Mouse (Mus musculus) lung, postnatal 0 days (tissue): ENCODE results near the gene Ly6g6f. TPM values are rescaled to one million over a fixed set of nuclear protein-coding genes. Genes with fewer than 3 reads are reported as not detected.

Experiments
- ATAC-seq: fragments of 200-750 bp; cut with Nextera tagmentation; 2 replicates; pipeline ENCODE4 v1.8.0; 2017; ENCODE audit warnings: moderate library complexity
- DNase-seq: peaks from one replicate; pipeline ENCODE4 v3.0.0-alpha.2; 2016; ENCODE audit warnings: low spot score
- H3K27ac ChIP-seq: fragments of 300-500 bp; sonication (generic); 2 replicates; pipeline ENCODE4 v1.5.1; 2014; ENCODE audit warnings: antibody characterized with exemption, mild to moderate bottlenecking, low read length, mixed read lengths
- H3K27me3 ChIP-seq: fragments of 300-500 bp; sonication (generic); replicated peaks from 2 replicates; pipeline ENCODE4 v1.6.1; 2014; ENCODE audit warnings: low read length, mixed read lengths; ENCODE audit not compliant: insufficient read depth
- H3K36me3 ChIP-seq: fragments of 300-500 bp; sonication (generic); 2 replicates; pipeline ENCODE4 v1.6.1; 2014; ENCODE audit warnings: low read length, mixed read lengths; ENCODE audit not compliant: insufficient read depth
- H3K4me1 ChIP-seq: fragments of 300-500 bp; sonication (generic); 2 replicates; pipeline ENCODE4 v1.6.1; 2014; ENCODE audit warnings: antibody characterized with exemption, low read depth, low read length, mixed read lengths; ENCODE audit not compliant: insufficient read depth
- H3K4me2 ChIP-seq: fragments of 300-500 bp; sonication (generic); replicated peaks from 2 replicates; pipeline ENCODE4 v1.6.1; 2014; ENCODE audit warnings: low read depth, mild to moderate bottlenecking, low read length, moderate library complexity, mixed read lengths
- H3K4me3 ChIP-seq: fragments of 300-500 bp; sonication (generic); 2 replicates; pipeline ENCODE4 v1.5.1; 2014; ENCODE audit warnings: low read depth, low read length
- H3K9ac ChIP-seq: fragments of 300-500 bp; sonication (generic); replicated peaks from 2 replicates; pipeline ENCODE4 v1.6.1; 2014; ENCODE audit warnings: low read depth, mild to moderate bottlenecking
- H3K9me3 ChIP-seq: fragments of 300-500 bp; sonication (generic); 2 replicates; pipeline ENCODE4 v1.6.1; 2016; ENCODE audit warnings: low read length, mixed read lengths
- CTCF ChIP-seq: IDR thresholded peaks from 2 replicates; pipeline ENCODE4 v1.5.1; 2016; ENCODE audit warnings: antibody characterized with exemption, mild to moderate bottlenecking
- EP300 ChIP-seq: IDR thresholded peaks from 2 replicates; pipeline ENCODE4 v1.6.1; 2016; ENCODE audit warnings: antibody characterized with exemption, mild to moderate bottlenecking, control low read depth
- WGBS: fragments of 180-500 bp; shearing (Covaris S2); extraction: QIAGEN DNeasy Blood & Tissue Kit; methylation state at CpG from one replicate; pipeline ENCODE4 v1.1.7; 2014; 5-methylcytosine and 5-hydroxymethylcytosine counted together
- polyA plus RNA-seq: library from polyadenylated mRNA; unstranded; fragments of >200 nt; fragmentation: Nextera tagmentation; extraction: Ambion mirVana; gene quantifications from 2 replicates; pipeline ENCODE4 v1.2.1, GENCODE M21; 2015

Ly6g6f gene
- polyA plus RNA-seq, 1 experiment from 2014 or later: 0.74 TPM

- Histone ChIP-seq H3K4me2 (no peak overlapping the region), H3K4me1 (no peaks in the 10 kb centered on the region), H3K27ac (no peak overlapping the region), H3K36me3 (peaks cover 35% of the 10 kb centered on the region), H3K9me3 (no peaks in the 10 kb centered on the region), H3K9ac (no peak overlapping the region), H3K27me3 (no peaks in the 10 kb centered on the region), H3K4me3 (no peak overlapping the region)
- ATAC-seq: no peak
- TF ChIP-seq EP300 (no peak), CTCF (no peak)
- DNase-seq: no peak
- WGBS: 68% methylated on average over 8 of the region's 8 CpGs
These were observed 16.9 kb upstream of the Ly6g6f start for GRCm38 (mm10) chr17:35102299-35102698.

- Histone ChIP-seq H3K4me2 (no peak overlapping the region), H3K27me3 (no peaks in the 10 kb centered on the region), H3K4me3 (no peak overlapping the region), H3K4me1 (no peaks in the 10 kb centered on the region), H3K9ac (no peak overlapping the region), H3K27ac (no peak overlapping the region), H3K36me3 (peaks cover 46% of the 10 kb centered on the region), H3K9me3 (no peaks in the 10 kb centered on the region)
- no peak for TF ChIP-seq CTCF
- TF ChIP-seq EP300: no peak
- no peak for ATAC-seq
- DNase-seq: no peak
- WGBS: 81% methylated on average over 11 of the region's 11 CpGs
These were observed 15.8 kb upstream of the Ly6g6f start for GRCm38 (mm10) chr17:35101161-35101560.

- Histone ChIP-seq H3K4me2 (no peak overlapping the region), H3K36me3 (peaks cover 48% of the 10 kb centered on the region), H3K27ac (no peak overlapping the region), H3K4me3 (no peak overlapping the region), H3K9ac (no peak overlapping the region), H3K4me1 (no peaks in the 10 kb centered on the region), H3K27me3 (no peaks in the 10 kb centered on the region), H3K9me3 (no peaks in the 10 kb centered on the region)
- no peak for ATAC-seq
- TF ChIP-seq EP300: no peak
- TF ChIP-seq CTCF: no peak
- DNase-seq: no peak
- WGBS: 63% methylated on average over 10 of the region's 10 CpGs
These were observed 14.9 kb upstream of the Ly6g6f start for GRCm38 (mm10) chr17:35100196-35100765.

- Histone ChIP-seq H3K9ac (no peak overlapping the region), H3K9me3 (no peaks in the 10 kb centered on the region), H3K27me3 (no peaks in the 10 kb centered on the region), H3K4me3 (no peak overlapping the region), H3K4me1 (no peaks in the 10 kb centered on the region), H3K27ac (no peak overlapping the region), H3K36me3 (peaks cover 45% of the 10 kb centered on the region), H3K4me2 (no peak overlapping the region)
- 88% methylated on average over 12 of the region's 12 CpGs for WGBS
- TF ChIP-seq CTCF (no peak), EP300 (no peak)
- ATAC-seq: no peak
- DNase-seq: no peak
These were observed 11.8 kb upstream of the Ly6g6f start for GRCm38 (mm10) chr17:35097164-35097655.

- H3K9me3 ChIP-seq: no peaks in the 10 kb centered on the region
- H3K27me3 ChIP-seq: no peaks in the 10 kb centered on the region
- TF ChIP-seq CTCF: no peak
- no peak for TF ChIP-seq EP300
- no peak overlapping the region for H3K4me3 ChIP-seq
- H3K9ac ChIP-seq: no peak overlapping the region
- H3K4me2 ChIP-seq: no peak overlapping the region
- H3K4me1 ChIP-seq: no peaks in the 10 kb centered on the region
- DNase-seq: no peak
- no peak overlapping the region for H3K27ac ChIP-seq
- ATAC-seq: no peak
- 88% methylated on average over 11 of the region's 12 CpGs for WGBS
- H3K36me3 ChIP-seq: peaks cover 41% of the 10 kb centered on the region
These were observed 11.2 kb upstream of the Ly6g6f start for GRCm38 (mm10) chr17:35096597-35096996.

GRCm38 (mm10) chr17:35094475-35095365, 9.3 kb upstream of the Ly6g6f start:
- ATAC-seq (no peak), DNase-seq (no peak)
- WGBS: 83% methylated on average over 15 of the region's 15 CpGs
- no peak overlapping the region for H3K4me3 ChIP-seq
- no peaks in the 10 kb centered on the region for H3K9me3 ChIP-seq
- no peak overlapping the region for H3K9ac ChIP-seq
- no peak overlapping the region for H3K4me2 ChIP-seq
- no peak overlapping the region for H3K27ac ChIP-seq
- TF ChIP-seq EP300 (no peak), CTCF (no peak)
- peaks cover 39% of the 10 kb centered on the region for H3K36me3 ChIP-seq
- H3K27me3 ChIP-seq: no peaks in the 10 kb centered on the region
- H3K4me1 ChIP-seq: no peaks in the 10 kb centered on the region
